Mouse (Mus musculus) spleen, postnatal 0 days (tissue): ENCODE results near the gene Vmn1r112. TPM values are rescaled to one million over a fixed set of nuclear protein-coding genes. Genes with fewer than 3 reads are reported as not detected.

ENCODE experiments used
- polyA plus RNA-seq: library from polyadenylated mRNA; unstranded; fragments of >200 nt; fragmentation: Nextera tagmentation; extraction: Ambion mirVana; gene quantifications from 2 replicates; pipeline ENCODE4 v1.2.1, GENCODE M21; 2015

Gene Vmn1r112
- not detected in 2 replicates for polyA plus RNA-seq

DNA sequence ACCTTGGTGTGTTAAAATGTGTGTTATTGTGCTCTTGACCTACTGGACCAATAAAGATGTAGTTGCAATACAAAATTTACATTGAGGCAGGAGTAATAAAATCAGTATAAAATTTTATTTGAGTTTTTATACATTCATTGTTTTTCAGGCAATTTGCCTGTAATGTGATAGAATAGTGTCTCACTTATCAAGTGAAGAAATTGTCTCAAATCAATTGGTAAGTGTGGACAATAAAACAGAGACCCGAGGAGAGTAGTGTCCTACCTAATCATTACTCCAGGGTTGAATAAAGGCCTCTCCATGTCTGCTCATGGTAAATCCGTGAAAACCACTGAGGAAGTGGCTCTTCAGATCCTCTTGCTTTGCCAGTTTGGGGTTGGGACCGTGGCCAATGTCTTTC is at the start of gene Vmn1r112:
TSS of gene Vmn1r112 (plus strand) at position 301 of the 400 bp plus-strand sequence.

GRCm38 (mm10) chr7:20730524-20730923 is 40.5 kb upstream of the Vmn1r112 start, which contains the start of gene Gm10668:
Gene Gm10668 (minus strand): TSS chr7:20730624.

GRCm38 (mm10) chr7:20786985-20787384 is 16.0 kb downstream of the Vmn1r112 start, which contains the start of gene Vmn1r113:
Gene Vmn1r113 (plus strand): TSS chr7:20787285.

DNA sequence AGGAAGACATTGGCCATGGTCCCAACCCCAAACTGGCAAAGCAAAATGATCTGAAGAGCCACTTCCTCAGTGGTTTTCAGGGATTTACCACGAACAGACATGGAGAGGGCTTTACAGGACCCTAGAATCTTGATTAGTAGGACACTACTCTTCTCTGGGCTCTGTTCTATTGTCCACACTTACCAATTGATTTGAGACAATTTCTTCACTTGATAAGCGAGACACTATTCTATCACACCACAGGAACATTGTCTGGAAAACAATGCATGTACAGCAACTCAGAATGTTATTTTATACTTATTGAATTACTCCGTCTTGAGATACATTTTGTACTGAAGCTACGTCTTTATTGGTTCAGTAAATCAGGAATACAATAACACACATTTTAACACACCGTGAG is 41.1 kb downstream of the Vmn1r112 start, which contains the start of gene Vmn1r114:
TSS of gene Vmn1r114 (minus strand) at position 101 of the 400 bp plus-strand sequence.

Other genes starting within 250 kb of the Vmn1r112 start
- not detected in 2 replicates for gene Vmn1r104, start 237.3 kb upstream of the Vmn1r112 start, polyA plus RNA-seq
- gene Gm5726, start 225.4 kb upstream of the Vmn1r112 start, polyA plus RNA-seq = not detected in 2 replicates
- gene Gm4141, start 194.9 kb upstream of the Vmn1r112 start, polyA plus RNA-seq = not detected in 2 replicates
- not detected in 2 replicates for gene Gm4513, start 172.2 kb upstream of the Vmn1r112 start, polyA plus RNA-seq
- not detected in 2 replicates for gene Vmn1r107, start 102.3 kb upstream of the Vmn1r112 start, polyA plus RNA-seq
- not detected in 2 replicates for gene Vmn1r111, start 68.0 kb upstream of the Vmn1r112 start, polyA plus RNA-seq
- gene Gm10668, start 40.6 kb upstream of the Vmn1r112 start, polyA plus RNA-seq = not detected in 2 replicates
- gene Vmn1r113, start 16.1 kb downstream of the Vmn1r112 start, polyA plus RNA-seq = not detected in 2 replicates
- not detected in 2 replicates for gene Vmn1r114, start 41.0 kb downstream of the Vmn1r112 start, polyA plus RNA-seq
- gene Vmn1r115, start 73.8 kb downstream of the Vmn1r112 start, polyA plus RNA-seq = not detected in 2 replicates
- not detected in 2 replicates for gene Vmn1r116, start 101.1 kb downstream of the Vmn1r112 start, polyA plus RNA-seq
- gene Vmn1r117, start 112.9 kb downstream of the Vmn1r112 start, polyA plus RNA-seq = not detected in 2 replicates
- not detected in 2 replicates for gene Vmn1r118, start 141.2 kb downstream of the Vmn1r112 start, polyA plus RNA-seq
- gene Vmn1r119, start 241.3 kb downstream of the Vmn1r112 start, polyA plus RNA-seq = not detected in 2 replicates